Mouse (Mus musculus) neutrophil, adult 65 days (primary cell): Measurements from ENCODE around the gene Cd300ld3. TPM values are rescaled to one million over a fixed set of nuclear protein-coding genes. Genes with fewer than 3 reads are reported as not detected.

Experiments
- total RNA-seq: library from RNA; stranded (reverse); gene quantifications from 2 replicates; pipeline ENCODE4 v1.2.4, GENCODE M21; 2023

Cd300ld3 gene
- total RNA-seq = 6.4 and 10.6 TPM in 2 replicates

GRCm38 (mm10) chr11:115048259-115048658, at the start of gene Cd300ld3:
Cd300ld3 (minus strand) TSS chr11:115048409.

GRCm38 (mm10) chr11:115091362-115091901, 43.2 kb upstream of the Cd300ld3 start, which contains the start of gene Rab37:
Rab37 (plus strand) TSS chr11:115091431.

GRCm38 (mm10) chr11:115062077-115062476, 13.9 kb upstream of the Cd300ld3 start, which contains the start of gene Cd300e:
Cd300e (minus strand) TSS chr11:115062177.

GRCm38 (mm10) chr11:115037669-115038068, 10.5 kb downstream of the Cd300ld3 start, which contains the start of gene Cd300ld5:
Cd300ld5 (minus strand) TSS chr11:115037769.

GRCm38 (mm10) chr11:115026912-115027311, 21.3 kb downstream of the Cd300ld3 start, which contains the start of gene Cd300ld4:
Cd300ld4 (minus strand) TSS chr11:115027012.

GRCm38 (mm10) chr11:115016093-115016492, 32.1 kb downstream of the Cd300ld3 start, which contains the start of gene Cd300ld2:
Cd300ld2 (minus strand) TSS chr11:115016193.

GRCm38 (mm10) chr11:115001474-115002040, 46.7 kb downstream of the Cd300ld3 start, which contains the start of gene Cd300c2:
Cd300c2 (minus strand) TSS chr11:115001880.

Other genes starting within 250 kb of the Cd300ld3 start
- not detected in 2 replicates for gene Gpr142, start 249.5 kb downstream of the Cd300ld3 start, total RNA-seq
- gene Gprc5c, start 197.3 kb downstream of the Cd300ld3 start, total RNA-seq = 5.0 and 7.0 TPM in 2 replicates
- 61.7 and 68.2 TPM in 2 replicates for gene Cd300a, start 158.4 kb downstream of the Cd300ld3 start, total RNA-seq
- 114 and 127 TPM in 2 replicates for gene Cd300lb, start 114.0 kb downstream of the Cd300ld3 start, total RNA-seq
- gene Cd300c, start 79.3 kb downstream of the Cd300ld3 start, total RNA-seq = 0.66 TPM in 1 of 2 replicates, not detected in the other
- gene Cd300ld, start 58.5 kb downstream of the Cd300ld3 start, total RNA-seq = 104 and 111 TPM in 2 replicates
- gene Cd300c2, start 46.5 kb downstream of the Cd300ld3 start, total RNA-seq = 61.3 and 64.0 TPM in 2 replicates
- gene Cd300ld2, start 32.2 kb downstream of the Cd300ld3 start, total RNA-seq = not detected in 2 replicates
- not detected in 2 replicates for gene Cd300ld4, start 21.4 kb downstream of the Cd300ld3 start, total RNA-seq
- 6.3 and 17.1 TPM in 2 replicates for gene Cd300ld5, start 10.6 kb downstream of the Cd300ld3 start, total RNA-seq
- gene Cd300e, start 13.8 kb upstream of the Cd300ld3 start, total RNA-seq = 0.36 and 0.66 TPM in 2 replicates
- gene Rab37, start 43.0 kb upstream of the Cd300ld3 start, total RNA-seq = 11.4 and 12.3 TPM in 2 replicates
- gene Cd300lf, start 85.6 kb upstream of the Cd300ld3 start, total RNA-seq = 194 and 231 TPM in 2 replicates
- gene Slc9a3r1, start 114.9 kb upstream of the Cd300ld3 start, total RNA-seq = 170 and 194 TPM in 2 replicates
- 40.2 and 61.4 TPM in 2 replicates for gene Tmem104, start 139.1 kb upstream of the Cd300ld3 start, total RNA-seq
- gene Nat9, start 139.4 kb upstream of the Cd300ld3 start, total RNA-seq = 18.7 and 19.1 TPM in 2 replicates
- not detected in 2 replicates for gene Grin2c, start 218.8 kb upstream of the Cd300ld3 start, total RNA-seq
- 10.2 and 10.4 TPM in 2 replicates for gene Fdxr, start 228.6 kb upstream of the Cd300ld3 start, total RNA-seq
- 2.1 and 2.4 TPM in 2 replicates for gene Fads6, start 249.3 kb upstream of the Cd300ld3 start, total RNA-seq